Mouse (Mus musculus): ENCODE data around the gene Nktr. TPM values are rescaled to one million over a fixed set of nuclear protein-coding genes. Genes with fewer than 3 reads are reported as not detected.

The Nktr gene
- total and polyA plus RNA-seq, 3 experiments, result 32.4 to 70.7 (median 34.3) TPM

GRCm38 (mm10) chr9:121690200-121690651, 28.7 kb upstream of the Nktr start:
- H3K9me3 ChIP-seq (replicated peaks; ENCODE audit: insufficient read depth, low read length), result no peaks in the 10 kb centered on the region
- no peak for DNase-seq (ENCODE audit: low read depth, low spot score)
- TF ChIP-seq POLR2AphosphoS5 (IDR thresholded peaks at IDR 0.05; ENCODE audit: borderline replicate concordance, low read depth, low read length) (no peak), TAL1 (IDR thresholded peaks at IDR 0.05; ENCODE audit: low read length) (no peak), GABPA (IDR thresholded peaks at IDR 0.05; ENCODE audit: low read depth, low read length) (no peak), POLR2AphosphoS2 (IDR thresholded peaks at IDR 0.05; ENCODE audit: low read length) (no peak), MYC (IDR thresholded peaks at IDR 0.05; ENCODE audit: low read depth, low read length) (no peak), KAT2A (conservative IDR thresholded peaks at IDR 0.05; ENCODE audit: low read depth, low read length) (no peak), TCF12 (IDR thresholded peaks at IDR 0.05; ENCODE audit: low read depth, low read length) (no peak), POLR2A (IDR thresholded peaks at IDR 0.05; ENCODE audit: control insufficient read depth in 1 of 2, insufficient read depth in 1 of 2, low read depth in 1 of 2, low read length in 2 of 2, poor library complexity in 1 of 2) (no peak), ZC3H11A (IDR thresholded peaks at IDR 0.05; ENCODE audit: low read depth, low read length) (no peak), CHD2 (IDR thresholded peaks at IDR 0.05; ENCODE audit: low read length) (no peak), CHD1 (IDR thresholded peaks at IDR 0.05; ENCODE audit: low read depth, low read length) (no peak), UBTF (IDR thresholded peaks at IDR 0.05; ENCODE audit: borderline replicate concordance, insufficient read depth, low read depth, low read length) (no peak), NRF1 (IDR thresholded peaks at IDR 0.05; ENCODE audit: insufficient read depth, low read depth, low read length, poor library complexity, severe bottlenecking) (no peak)
- no peak overlapping the region for H3K9ac ChIP-seq (ENCODE audit: control insufficient read depth, low read depth, low read length, poor library complexity, severe bottlenecking)
- no peaks in the 10 kb centered on the region for H3K79me2 ChIP-seq (ENCODE audit: control insufficient read depth, insufficient read depth, low read length, poor library complexity)
- H3K4me1 ChIP-seq (ENCODE audit: control insufficient read depth in 1 of 2, insufficient read depth in 2 of 2, low read length in 2 of 2), result no peaks in the 10 kb centered on the region
- H3K27me3 ChIP-seq (ENCODE audit: control insufficient read depth in 1 of 2, insufficient read depth in 2 of 2, low read length in 2 of 2), result no peaks in the 10 kb centered on the region
- H3K36me3 ChIP-seq (ENCODE audit: control insufficient read depth in 1 of 2, insufficient read depth in 2 of 2, low read length in 2 of 2), result no peaks in the 10 kb centered on the region
- H3K4me3 ChIP-seq (ENCODE audit: control insufficient read depth in 1 of 2, insufficient read depth in 1 of 2, low read depth in 2 of 2, low read length in 2 of 2), result no peak overlapping the region
- H3K27ac ChIP-seq (ENCODE audit: control insufficient read depth, low read depth, low read length), result no peak overlapping the region

GRCm38 (mm10) chr9:121690734-121691133, 28.2 kb upstream of the Nktr start:
- TF ChIP-seq BHLHE40 (IDR thresholded peaks at IDR 0.05; ENCODE audit: borderline replicate concordance, low read depth, low read length), result no peak
- no peak for TF ChIP-seq CHD1 (IDR thresholded peaks at IDR 0.05; ENCODE audit: low read depth, low read length)
- TF ChIP-seq RCOR1 (IDR thresholded peaks at IDR 0.05; ENCODE audit: low read depth, low read length), result no peak
- TF ChIP-seq MYC (IDR thresholded peaks at IDR 0.05; ENCODE audit: low read depth, low read length), result no peak
- TF ChIP-seq EP300 (IDR thresholded peaks at IDR 0.05; ENCODE audit: low read depth in 1 of 2, low read length in 2 of 2), result no peak
- no peak for TF ChIP-seq USF2 (IDR thresholded peaks at IDR 0.05; ENCODE audit: borderline replicate concordance in 1 of 2, insufficient read depth in 1 of 2, low read depth in 1 of 2, low read length in 2 of 2)
- TF ChIP-seq ZNF384 (IDR thresholded peaks at IDR 0.05; ENCODE audit: low read depth, low read length), result no peak
- TF ChIP-seq GABPA (IDR thresholded peaks at IDR 0.05; ENCODE audit: low read depth, low read length), result no peak
- TF ChIP-seq E2F4 (IDR thresholded peaks at IDR 0.05; ENCODE audit: borderline replicate concordance, low read depth, low read length), result no peak
- TF ChIP-seq MAFK (IDR thresholded peaks at IDR 0.05; ENCODE audit: borderline replicate concordance, low read depth, low read length), result no peak
- no peak for TF ChIP-seq SIN3A (IDR thresholded peaks at IDR 0.05; ENCODE audit: low read length)
- no peak for TF ChIP-seq NELFE (IDR thresholded peaks at IDR 0.05; ENCODE audit: low read depth, low read length)
- no peak for TF ChIP-seq POLR2AphosphoS2 (IDR thresholded peaks at IDR 0.05; ENCODE audit: low read length)
- no peaks in the 10 kb centered on the region for H3K36me3 ChIP-seq (ENCODE audit: control insufficient read depth in 1 of 2, insufficient read depth in 2 of 2, low read length in 2 of 2)

More at GRCm38 (mm10) chr9:121690734-121691133, 28.2 kb upstream of the Nktr start:
- no peaks in the 10 kb centered on the region for H3K27me3 ChIP-seq (ENCODE audit: control insufficient read depth in 1 of 2, insufficient read depth in 2 of 2, low read length in 2 of 2)
- no peaks in the 10 kb centered on the region for H3K79me2 ChIP-seq (ENCODE audit: control insufficient read depth, insufficient read depth, low read length, poor library complexity)
- no peak for DNase-seq (ENCODE audit: low read depth, low spot score)
- H3K9ac ChIP-seq (ENCODE audit: control insufficient read depth, low read depth, low read length, poor library complexity, severe bottlenecking), result no peak overlapping the region
- H3K4me3 ChIP-seq (ENCODE audit: control insufficient read depth in 1 of 2, insufficient read depth in 1 of 2, low read depth in 2 of 2, low read length in 2 of 2), result no peak overlapping the region
- H3K9me3 ChIP-seq (replicated peaks; ENCODE audit: insufficient read depth, low read length), result no peaks in the 10 kb centered on the region
- no peaks in the 10 kb centered on the region for H3K4me1 ChIP-seq (ENCODE audit: control insufficient read depth in 1 of 2, insufficient read depth in 2 of 2, low read length in 2 of 2)
- no peak overlapping the region for H3K27ac ChIP-seq (ENCODE audit: control insufficient read depth, low read depth, low read length)

Data from MEL (cell line).